ENCODE assay signal across 10 mouse cellular contexts in genomic region chr13:107541635-107541955, GRCm38 (mm10).
A peak's percentile ranks its signal among the peaks of the same experiment; 100 is the strongest.
DNase-seq lines count a peak whose midpoint lies in the region; ATAC-seq and TF ChIP-seq lines count a peak whose summit lies in the region.
"Had no signal": no experiment of that assay in that cellular context is flagged by ENCODE, and none has a peak within 500 bp of the region (broad histone marks: within the 10 kb centered on the region; RNA-seq: fewer than 3 reads in every experiment).

No protein-coding gene starts in this region.

- H3K4me3 ChIP-seq in forebrain, postnatal 0 days (ENCODE audit: low read depth, low read length): no peak overlapping the region
- H3K4me3 ChIP-seq in midbrain, embryonic 13.5 days (replicated peaks): no peak overlapping the region
- H3K4me3 ChIP-seq: liver, embryonic 13.5 days had no signal

- no peak for TF ChIP-seq CTCF in forebrain, postnatal 0 days (IDR thresholded peaks at IDR 0.05; ENCODE audit: low read depth)

- no peaks in the 10 kb centered on the region for H3K9me3 ChIP-seq in forebrain, postnatal 0 days (ENCODE audit: low read length)
- no peaks in the 10 kb centered on the region for H3K9me3 ChIP-seq in midbrain, embryonic 13.5 days
- H3K9me3 ChIP-seq: liver, embryonic 13.5 days had no signal

- peak overlapping the region; percentile 79 for H3K27ac ChIP-seq in forebrain, postnatal 0 days (ENCODE audit: low read depth, low read length)
- H3K27ac ChIP-seq in midbrain, embryonic 13.5 days: peak overlapping the region; percentile 98
- H3K27ac ChIP-seq: liver, embryonic 13.5 days had no signal

- peaks cover 32% of the 10 kb centered on the region for H3K4me1 ChIP-seq in forebrain, postnatal 0 days (ENCODE audit: insufficient read depth)
- peaks cover 51% of the 10 kb centered on the region for H3K4me1 ChIP-seq in midbrain, embryonic 13.5 days (replicated peaks)
- H3K4me1 ChIP-seq: liver, embryonic 13.5 days had no signal

- peak overlapping the region; percentile 6; the same call in 1 of the 2 replicates for H3K9ac ChIP-seq in forebrain, postnatal 0 days
- peak overlapping the region; percentile 54 for H3K9ac ChIP-seq in midbrain, embryonic 13.5 days (replicated peaks)
- H3K9ac ChIP-seq: liver, embryonic 13.5 days had no signal

- 9% methylated on average over 2 of the region's 2 CpGs for WGBS in forebrain, postnatal 0 days
- WGBS in midbrain, embryonic 13.5 days: 2% methylated on average over 2 of the region's 2 CpGs

- ATAC-seq in frontal cortex, adult (ENCODE audit: low TSS enrichment): 0 out of 2 replicates have a peak, but pooled peaks have one; percentile 1
- peak; percentile 81 for ATAC-seq in forebrain, postnatal 0 days
- peak; percentile 82 for ATAC-seq in midbrain, embryonic 13.5 days

- H3K4me2 ChIP-seq in forebrain, postnatal 0 days (ENCODE audit: low read depth): no peak overlapping the region
- H3K4me2 ChIP-seq in midbrain, embryonic 13.5 days (replicated peaks): peak overlapping the region; percentile 28
- H3K4me2 ChIP-seq: liver, embryonic 13.5 days had no signal

- H3K36me3 ChIP-seq in forebrain, postnatal 0 days (ENCODE audit: insufficient read depth): no peaks in the 10 kb centered on the region
- no peaks in the 10 kb centered on the region for H3K36me3 ChIP-seq in midbrain, embryonic 13.5 days
- H3K36me3 ChIP-seq: liver, embryonic 13.5 days had no signal

- no peaks in the 10 kb centered on the region for H3K27me3 ChIP-seq in forebrain, postnatal 0 days (ENCODE audit: insufficient read depth, low read length)
- no peaks in the 10 kb centered on the region for H3K27me3 ChIP-seq in midbrain, embryonic 13.5 days
- H3K27me3 ChIP-seq: liver, embryonic 13.5 days had no signal

- DNase-seq in frontal cortex, postnatal 25 days (ENCODE audit: low spot score in 2 of 2): no peak
- DNase-seq in embryo, embryonic 10 days (ENCODE audit: low spot score): peak; percentile 72
- DNase-seq in forebrain, postnatal 0 days: peak; percentile 79
- DNase-seq in spleen, postnatal 10 days (ENCODE audit: low spot score in 2 of 2): no peak
- no peak for DNase-seq in thymus, postnatal 36 days
- no peak for DNase-seq in urinary bladder, adult 18-20 months (ENCODE audit: low spot score in 2 of 2)
- DNase-seq: adrenal gland, adult 2 months; liver, embryonic 13.5 days had no signal

Comparison
In these comparisons a context has a peak if more than half of its experiments do, and no peak if none do; other contexts are left out.
1. ATAC-seq: peak in every context shown above with its lines; median percentile 82 in midbrain, embryonic 13.5 days; 81 in forebrain, postnatal 0 days; 1 in frontal cortex, adult.
2. DNase-seq: peak in embryo, embryonic 10 days (single experiment) and forebrain, postnatal 0 days (single experiment); none in frontal cortex, postnatal 25 days (0 of 2), spleen, postnatal 10 days (0 of 2), thymus, postnatal 36 days (0 of 2) and urinary bladder, adult 18-20 months (0 of 2).